Mouse (Mus musculus): Measurements from ENCODE around the gene Gpr68.

Gene Gpr68

GRCm38 (mm10) chr12:100868049-100868622 is 39.9 kb downstream of the Gpr68 start:
- no peak for DNase-seq

DNA sequence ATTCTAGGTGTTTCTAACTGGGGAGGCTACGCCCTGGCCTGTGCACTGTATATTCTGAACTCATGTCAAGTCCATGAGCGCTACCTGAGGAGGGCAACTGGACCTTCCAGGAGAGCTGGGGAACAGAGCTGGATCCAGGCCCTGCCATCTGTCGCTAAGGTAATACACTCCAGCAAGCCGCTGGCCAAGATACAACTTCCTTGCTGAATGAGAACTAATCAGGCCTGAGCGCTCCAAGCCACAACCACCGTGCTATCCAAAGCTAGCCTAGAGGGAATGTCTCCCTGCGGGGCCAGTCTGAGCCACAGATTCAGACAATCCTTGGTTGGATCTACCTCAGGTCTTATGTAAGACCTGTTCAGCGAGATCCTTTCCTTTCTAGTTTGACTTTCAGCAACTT is 40.9 kb downstream of the Gpr68 start:
- no peak for DNase-seq

GRCm38 (mm10) chr12:100865509-100866078 is 42.4 kb downstream of the Gpr68 start:
- DNase-seq: no peak

- no peak for DNase-seq
These were observed 42.9 kb downstream of the Gpr68 start for GRCm38 (mm10) chr12:100865072-100865471.

- DNase-seq: no peak
These were observed 45.0 kb downstream of the Gpr68 start for GRCm38 (mm10) chr12:100862856-100863446.

DNA sequence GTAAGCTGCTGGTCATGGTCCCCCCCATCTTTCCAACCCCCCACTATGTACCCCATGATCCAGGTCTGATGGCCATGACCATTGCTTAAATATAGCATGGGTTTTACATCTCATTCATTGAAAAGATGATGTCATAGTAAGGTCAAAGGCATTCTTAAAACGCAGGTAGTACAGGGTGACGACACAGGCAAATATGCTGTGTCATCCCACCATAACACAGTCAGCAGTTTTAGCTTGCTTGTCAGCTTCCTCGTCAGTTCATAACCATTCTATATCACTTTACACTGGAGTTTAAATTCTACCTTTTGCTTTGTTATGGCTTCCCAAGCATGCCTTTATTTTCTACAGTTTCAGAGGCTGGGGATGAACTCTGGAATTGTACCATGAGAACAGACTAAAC is 45.7 kb downstream of the Gpr68 start:
- no peak for DNase-seq

GRCm38 (mm10) chr12:100857791-100858190 is 50.2 kb downstream of the Gpr68 start:
- no peak for DNase-seq

GRCm38 (mm10) chr12:100856337-100856736 is 51.7 kb downstream of the Gpr68 start:
- DNase-seq: no peak

DNA sequence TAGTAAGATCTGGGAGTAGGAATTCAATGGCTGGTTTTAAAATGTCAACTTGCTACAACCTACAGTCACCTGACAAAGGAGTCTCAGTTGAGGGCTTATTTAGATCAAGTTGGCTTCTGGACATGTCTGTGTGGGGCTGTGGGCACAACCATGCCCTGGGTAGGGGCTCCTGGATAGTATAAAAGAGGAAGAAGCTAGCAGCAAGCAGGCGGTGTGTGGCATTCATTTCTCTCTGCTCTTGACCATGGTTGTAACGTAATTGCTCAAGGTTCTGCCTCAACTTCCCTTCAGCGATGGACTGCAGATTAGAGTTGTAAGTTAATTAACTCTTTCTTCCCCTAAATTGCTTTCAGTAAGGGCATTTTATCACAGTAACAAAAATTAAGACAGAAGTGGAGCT is 55.6 kb downstream of the Gpr68 start:
- no peak for DNase-seq

- peak in 1 of 2 experiments; percentile 54 for DNase-seq
These were observed 58.4 kb downstream of the Gpr68 start for GRCm38 (mm10) chr12:100849421-100850138.

DNA sequence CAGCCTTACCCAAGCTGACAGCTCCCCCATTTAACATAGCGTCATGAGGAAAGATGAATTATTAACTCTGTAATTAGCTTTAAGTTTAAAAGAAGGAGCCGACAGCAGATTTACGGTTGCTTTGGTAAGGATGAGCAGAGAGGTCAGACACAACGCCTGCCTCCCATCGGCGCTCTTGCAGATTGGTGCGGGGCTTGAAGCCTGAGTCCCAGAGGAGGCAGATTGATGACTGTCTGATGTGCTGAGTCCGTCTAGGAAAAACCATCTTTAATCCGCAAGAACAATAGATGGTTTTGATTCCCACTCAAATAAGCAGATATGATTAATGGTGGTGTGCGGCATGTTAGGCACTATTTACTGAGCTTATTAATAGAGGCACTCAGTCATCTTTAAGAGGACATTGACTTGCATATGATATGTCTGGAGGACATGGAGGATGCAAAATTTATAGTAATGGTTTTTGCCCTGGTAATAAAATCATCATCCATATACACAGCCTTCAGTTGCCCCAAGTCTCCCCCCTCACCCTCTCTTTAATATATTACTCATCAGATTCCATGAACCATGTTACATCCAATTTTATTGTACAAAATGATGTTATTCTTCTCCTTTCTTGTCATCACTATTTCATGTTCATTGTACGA is 60.4 kb downstream of the Gpr68 start:
- no peak for DNase-seq

GRCm38 (mm10) chr12:100846566-100846965 is 61.4 kb downstream of the Gpr68 start:
- DNase-seq: no peak

- DNase-seq: no peak
These were observed 62.2 kb downstream of the Gpr68 start for GRCm38 (mm10) chr12:100845829-100846228.

DNA sequence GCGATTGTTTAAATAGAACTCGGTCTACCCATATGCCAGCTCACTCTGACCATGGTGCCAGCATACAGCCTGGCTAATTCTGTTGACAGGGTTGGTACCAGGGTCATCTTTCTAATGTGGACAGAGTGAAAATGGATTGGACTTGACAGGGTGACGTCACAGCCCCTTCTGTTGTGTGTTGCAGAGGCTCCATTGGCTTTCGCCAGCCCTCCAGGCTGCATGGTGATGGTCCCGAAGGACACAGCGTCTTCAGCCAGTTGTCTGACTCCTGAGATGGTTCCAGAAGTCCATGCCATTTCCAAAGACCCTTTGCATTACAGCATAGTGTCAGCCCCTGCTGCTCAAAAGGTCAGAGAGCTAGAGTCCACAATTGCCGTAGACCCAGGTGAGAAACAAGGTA is 63.5 kb downstream of the Gpr68 start:
- no peak for DNase-seq

GRCm38 (mm10) chr12:100843171-100843570 is 64.8 kb downstream of the Gpr68 start:
- no peak for DNase-seq

GRCm38 (mm10) chr12:100841211-100841792 is 66.7 kb downstream of the Gpr68 start:
- DNase-seq: peak; percentile 72 to 86

DNA sequence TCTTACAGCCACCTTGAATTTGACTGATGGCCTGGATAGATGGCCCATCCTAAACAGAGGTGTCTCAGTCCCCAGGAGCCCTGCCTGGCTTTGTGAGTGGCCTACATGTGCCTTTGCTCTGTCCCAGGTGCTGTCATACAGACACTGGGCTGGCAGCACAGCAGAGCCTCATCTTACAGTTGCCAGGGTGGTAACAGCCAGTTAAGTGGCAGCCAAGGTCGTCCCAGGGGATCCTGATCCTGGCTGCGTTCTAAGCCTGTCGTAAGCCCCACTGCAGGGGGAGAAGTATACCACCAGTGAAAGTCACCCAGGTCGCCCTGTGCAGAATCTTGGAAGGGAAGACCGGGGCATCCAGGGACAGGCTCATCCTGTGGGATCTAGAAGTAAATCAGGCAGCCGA is 68.1 kb downstream of the Gpr68 start:
- DNase-seq: no peak

GRCm38 (mm10) chr12:100839079-100839600 is 68.9 kb downstream of the Gpr68 start:
- no peak for DNase-seq

DNA sequence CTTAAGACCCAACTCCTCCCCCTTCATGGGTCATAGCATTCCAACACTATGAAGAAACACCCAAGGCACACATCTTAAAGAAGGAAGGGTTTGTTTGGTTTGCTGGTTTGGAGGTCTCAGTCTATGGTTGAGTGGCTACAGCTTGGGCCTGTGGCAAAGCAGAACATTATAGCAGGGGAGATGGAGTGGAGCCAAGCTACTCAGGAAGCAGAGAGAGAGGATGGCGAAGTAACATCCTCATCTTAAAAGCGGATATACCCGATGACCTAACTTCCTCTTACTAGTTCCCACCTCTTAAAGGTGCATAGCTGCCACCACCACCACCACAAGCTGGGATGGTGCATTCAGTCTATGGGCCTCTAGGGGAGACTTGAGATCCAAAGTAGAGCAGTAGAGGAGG is 70.8 kb downstream of the Gpr68 start:
- peak in 1 of 2 experiments; percentile 30 for DNase-seq

DNA sequence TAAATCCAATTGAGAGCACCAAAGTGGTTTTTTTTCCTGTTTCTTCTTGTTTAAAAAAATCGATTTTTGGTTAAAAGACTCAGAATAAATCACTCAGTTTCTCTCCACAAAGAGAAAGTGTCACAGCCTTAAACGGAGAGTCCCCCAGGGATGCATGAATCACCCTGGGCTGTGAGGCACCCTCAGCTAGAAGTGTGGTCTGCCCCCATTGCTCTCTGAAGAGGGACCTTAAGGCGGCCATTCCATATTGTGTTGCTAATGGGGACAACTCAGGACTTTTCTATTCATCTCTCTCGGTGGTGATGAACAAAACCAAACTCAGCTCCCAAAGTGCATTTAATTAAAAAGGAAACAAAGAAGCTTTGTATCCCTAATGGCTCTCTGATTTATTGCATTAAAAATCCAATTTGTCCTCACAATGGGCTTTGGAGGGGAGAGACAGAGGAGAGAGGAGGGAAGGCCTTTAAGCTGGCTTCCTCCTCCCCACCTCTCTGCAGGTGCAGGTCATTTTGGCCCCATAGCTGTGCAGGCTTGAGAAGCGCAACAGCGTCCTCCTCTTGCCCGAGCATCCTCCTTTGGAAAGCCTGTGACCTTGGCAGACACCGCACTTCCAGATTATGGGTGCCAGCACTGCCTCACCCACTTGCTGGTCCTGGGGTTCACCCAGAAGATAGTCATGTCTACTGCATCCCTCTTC is 76.2 kb downstream of the Gpr68 start:
- no peak for DNase-seq

DNA sequence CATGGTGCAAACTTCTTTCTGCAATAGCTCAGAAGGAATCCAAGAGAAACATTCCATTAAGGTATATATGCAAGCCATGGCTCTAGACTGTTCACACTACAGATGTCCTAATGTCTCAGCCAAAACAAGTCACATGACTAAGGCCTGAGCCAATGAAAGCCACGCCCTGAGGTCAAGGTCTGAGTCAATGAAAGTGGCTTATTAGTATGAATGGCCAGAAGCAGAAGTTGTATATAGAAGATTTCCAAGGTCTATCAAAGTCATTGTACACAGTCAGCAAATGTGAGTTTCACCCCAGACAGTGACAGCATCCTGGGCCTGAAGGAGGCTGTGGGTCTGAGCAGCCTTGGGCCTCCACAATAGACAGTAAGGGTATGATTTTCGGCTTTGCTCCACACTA is 77.0 kb downstream of the Gpr68 start:
- DNase-seq: no peak

Data from lung, postnatal 4 days (tissue).